Mouse (Mus musculus) forebrain, embryonic 11.5 days (tissue): ENCODE results near the gene Pde4d. TPM values are rescaled to one million over a fixed set of nuclear protein-coding genes. Genes with fewer than 3 reads are reported as not detected.

Experiments used
- ATAC-seq: fragments of 200-750 bp; cut with Nextera tagmentation; replicated peaks from 2 replicates; pipeline ENCODE4 v1.8.0; 2017; ENCODE audit warnings: moderate TSS enrichment; ENCODE audit not compliant: low FRiP score
- DNase-seq: peaks from one replicate; pipeline ENCODE4 v3.0.0-alpha.2; 2017; ENCODE audit warnings: low spot score
- H3K27ac ChIP-seq: fragments of 300-500 bp; sonication (generic); 2 replicates; pipeline ENCODE4 v1.5.1; 2014; ENCODE audit warnings: low read depth, low read length
- H3K27me3 ChIP-seq: fragments of 300-500 bp; sonication (generic); 2 replicates; pipeline ENCODE4 v1.6.1; 2014; ENCODE audit warnings: mild to moderate bottlenecking, low read length, mixed read lengths; ENCODE audit not compliant: control insufficient read depth, insufficient read depth
- H3K36me3 ChIP-seq: fragments of 300-500 bp; sonication (generic); 2 replicates; pipeline ENCODE4 v1.6.1; 2014; ENCODE audit warnings: mild to moderate bottlenecking, low read length, moderate library complexity, mixed read lengths; ENCODE audit not compliant: control insufficient read depth, insufficient read depth
- H3K4me1 ChIP-seq: fragments of 300-500 bp; sonication (generic); replicated peaks from 2 replicates; pipeline ENCODE4 v1.6.1; 2014; ENCODE audit warnings: low read length, mixed read lengths; ENCODE audit not compliant: control insufficient read depth, insufficient read depth
- H3K4me2 ChIP-seq: fragments of 300-500 bp; sonication (generic); 2 replicates; pipeline ENCODE4 v1.6.1; 2014; ENCODE audit warnings: low read depth, mild to moderate bottlenecking, low read length, moderate library complexity, mixed read lengths; ENCODE audit not compliant: severe bottlenecking
- H3K4me3 ChIP-seq: fragments of 300-500 bp; sonication (generic); 2 replicates; pipeline ENCODE4 v1.5.1; 2014; ENCODE audit warnings: low read depth, low read length
- H3K9ac ChIP-seq: fragments of 300-500 bp; sonication (generic); 2 replicates; pipeline ENCODE4 v1.6.1; 2014; ENCODE audit warnings: low read length
- H3K9me3 ChIP-seq: fragments of 300-500 bp; sonication (generic); 2 replicates; pipeline ENCODE4 v1.6.1; 2016; ENCODE audit warnings: low read length, mixed read lengths; ENCODE audit not compliant: control insufficient read depth
- WGBS: fragments of 180-500 bp; shearing (Covaris S2); extraction: QIAGEN DNeasy Blood & Tissue Kit; methylation state at CpG from one replicate; pipeline ENCODE4 v1.1.7; 2014; 5-methylcytosine and 5-hydroxymethylcytosine counted together
- polyA plus RNA-seq: library from polyadenylated mRNA; unstranded; fragments of >200 nt; fragmentation: Nextera tagmentation; extraction: Ambion mirVana; gene quantifications from 2 replicates; pipeline ENCODE4 v1.2.1, GENCODE M21; 2014

Gene Pde4d
- polyA plus RNA-seq, 1 experiment from 2014 or later: 11.9 TPM

- no peak for DNase-seq
- 90% methylated on average over 3 of the region's 3 CpGs for WGBS
These were observed 485.1 kb downstream of the Pde4d start for GRCm38 (mm10) chr13:108934854-108935253.

GRCm38 (mm10) chr13:108937272-108937671 is 487.5 kb downstream of the Pde4d start:
- Histone ChIP-seq H3K36me3 (no peaks in the 10 kb centered on the region), H3K27ac (no peak overlapping the region), H3K9ac (no peak overlapping the region), H3K27me3 (no peaks in the 10 kb centered on the region), H3K4me1 (no peaks in the 10 kb centered on the region), H3K9me3 (no peaks in the 10 kb centered on the region; the same call in 1 of the 2 replicates), H3K4me3 (no peak overlapping the region), H3K4me2 (no peak overlapping the region)
- ATAC-seq (no peak), DNase-seq (no peak)
- whole genome bisulfite sequencing: 84% methylated on average over 2 of the region's 2 CpGs

More at GRCm38 (mm10) chr13:108934854-108935253, 485.1 kb downstream of the Pde4d start:
- Histone ChIP-seq H3K9ac (no peak overlapping the region), H3K4me3 (no peak overlapping the region), H3K27ac (no peak overlapping the region), H3K36me3 (no peaks in the 10 kb centered on the region), H3K4me2 (no peak overlapping the region), H3K27me3 (no peaks in the 10 kb centered on the region), H3K4me1 (no peaks in the 10 kb centered on the region), H3K9me3 (no peaks in the 10 kb centered on the region)
- ATAC-seq: no peak

GRCm38 (mm10) chr13:108952911-108953310 is 503.2 kb downstream of the Pde4d start:
- H3K4me2 ChIP-seq: no peak overlapping the region
- ATAC-seq: no peak

GRCm38 (mm10) chr13:108956059-108956458 is 506.3 kb downstream of the Pde4d start:
- H3K4me1 ChIP-seq: no peaks in the 10 kb centered on the region
- H3K27me3 ChIP-seq: no peaks in the 10 kb centered on the region
- H3K36me3 ChIP-seq: no peaks in the 10 kb centered on the region
- WGBS: 91% methylated on average over 4 of the region's 4 CpGs
- H3K9me3 ChIP-seq: no peaks in the 10 kb centered on the region
- ATAC-seq (no peak), DNase-seq (no peak)
- H3K4me3 ChIP-seq: no peak overlapping the region
- H3K9ac ChIP-seq: no peak overlapping the region
- no peak overlapping the region for H3K4me2 ChIP-seq
- H3K27ac ChIP-seq: no peak overlapping the region

More at GRCm38 (mm10) chr13:108952911-108953310, 503.2 kb downstream of the Pde4d start:
- Histone ChIP-seq H3K9me3 (no peaks in the 10 kb centered on the region), H3K27ac (no peak overlapping the region), H3K4me1 (no peaks in the 10 kb centered on the region), H3K4me3 (no peak overlapping the region), H3K9ac (no peak overlapping the region), H3K27me3 (no peaks in the 10 kb centered on the region), H3K36me3 (no peaks in the 10 kb centered on the region)
- 84% methylated on average over 1 of the region's 1 CpGs for WGBS
- no peak for DNase-seq

GRCm38 (mm10) chr13:108964056-108964455 is 514.3 kb downstream of the Pde4d start:
- Histone ChIP-seq H3K4me2 (no peak overlapping the region), H3K4me1 (no peaks in the 10 kb centered on the region), H3K27ac (no peak overlapping the region), H3K9ac (no peak overlapping the region), H3K27me3 (no peaks in the 10 kb centered on the region), H3K9me3 (no peaks in the 10 kb centered on the region), H3K36me3 (no peaks in the 10 kb centered on the region), H3K4me3 (no peak overlapping the region)
- WGBS: 74% methylated on average over 2 of the region's 2 CpGs
- DNase-seq (no peak), ATAC-seq (no peak)

- H3K36me3 ChIP-seq: no peaks in the 10 kb centered on the region
- H3K27me3 ChIP-seq: no peaks in the 10 kb centered on the region
- 100% methylated on average over 1 of the region's 1 CpGs for WGBS
- H3K4me2 ChIP-seq: no peak overlapping the region
- ATAC-seq (no peak), DNase-seq (no peak)
- no peaks in the 10 kb centered on the region for H3K4me1 ChIP-seq
- no peak overlapping the region for H3K9ac ChIP-seq
- no peak overlapping the region for H3K4me3 ChIP-seq
- H3K27ac ChIP-seq: no peak overlapping the region
- no peaks in the 10 kb centered on the region for H3K9me3 ChIP-seq
These were observed 531.4 kb downstream of the Pde4d start for GRCm38 (mm10) chr13:108981144-108981543.

- Histone ChIP-seq H3K4me3 (no peak overlapping the region), H3K9ac (no peak overlapping the region), H3K4me1 (no peaks in the 10 kb centered on the region), H3K9me3 (no peaks in the 10 kb centered on the region), H3K27ac (no peak overlapping the region), H3K36me3 (no peaks in the 10 kb centered on the region), H3K27me3 (no peaks in the 10 kb centered on the region), H3K4me2 (no peak overlapping the region)
- 32% methylated on average over 2 of the region's 2 CpGs for WGBS
- ATAC-seq (peak; percentile 87), DNase-seq (no peak)
These were observed 549.0 kb downstream of the Pde4d start for GRCm38 (mm10) chr13:108998739-108999138.

- Histone ChIP-seq H3K27me3 (no peaks in the 10 kb centered on the region), H3K4me1 (no peaks in the 10 kb centered on the region), H3K27ac (no peak overlapping the region), H3K9me3 (no peaks in the 10 kb centered on the region), H3K36me3 (no peaks in the 10 kb centered on the region), H3K4me2 (no peak overlapping the region), H3K9ac (no peak overlapping the region), H3K4me3 (no peak overlapping the region)
- no peak for DNase-seq
- no peak for ATAC-seq
- 69% methylated on average over 1 of the region's 1 CpGs for WGBS
These were observed 575.0 kb downstream of the Pde4d start for GRCm38 (mm10) chr13:109024703-109025102.

GRCm38 (mm10) chr13:109047126-109047525 is 597.4 kb downstream of the Pde4d start:
- H3K27ac ChIP-seq: no peak overlapping the region
- no peak overlapping the region for H3K9ac ChIP-seq
- H3K4me1 ChIP-seq: no peaks in the 10 kb centered on the region
- no peak overlapping the region for H3K4me2 ChIP-seq
- no peaks in the 10 kb centered on the region for H3K9me3 ChIP-seq
- DNase-seq (no peak), ATAC-seq (no peak)
- H3K27me3 ChIP-seq: no peaks in the 10 kb centered on the region
- H3K36me3 ChIP-seq: no peaks in the 10 kb centered on the region
- 77% methylated on average over 7 of the region's 7 CpGs for WGBS
- H3K4me3 ChIP-seq: no peak overlapping the region
